Mouse (Mus musculus) skeletal muscle tissue, postnatal 0 days (tissue): ENCODE measurements around the gene Sox9. TPM values are rescaled to one million over a fixed set of nuclear protein-coding genes. Genes with fewer than 3 reads are reported as not detected.

ENCODE experiments used
- polyA plus RNA-seq: library from polyadenylated mRNA; unstranded; fragments of >200 nt; fragmentation: Nextera tagmentation; extraction: Ambion mirVana; gene quantifications from 2 replicates; pipeline ENCODE4 v1.2.1, GENCODE M21; 2015

The Sox9 gene
- 4.1 and 6.8 TPM in 2 replicates for polyA plus RNA-seq

GRCm38 (mm10) chr11:112781994-112782356 is at the start of gene Sox9:
Sox9 (plus strand) TSS chr11:112782224.

